Mouse (Mus musculus): ENCODE results near the gene Acvr2a. TPM values are rescaled to one million over a fixed set of nuclear protein-coding genes. Genes with fewer than 3 reads are reported as not detected.
"Not testable (repeated sequence)": the region's sequence is repeated elsewhere in the genome, so short reads cannot be mapped to it uniquely, and the experiment has no call there.

The Acvr2a gene
- polyA plus RNA-seq, 1 experiment: 0.01 TPM

DNA sequence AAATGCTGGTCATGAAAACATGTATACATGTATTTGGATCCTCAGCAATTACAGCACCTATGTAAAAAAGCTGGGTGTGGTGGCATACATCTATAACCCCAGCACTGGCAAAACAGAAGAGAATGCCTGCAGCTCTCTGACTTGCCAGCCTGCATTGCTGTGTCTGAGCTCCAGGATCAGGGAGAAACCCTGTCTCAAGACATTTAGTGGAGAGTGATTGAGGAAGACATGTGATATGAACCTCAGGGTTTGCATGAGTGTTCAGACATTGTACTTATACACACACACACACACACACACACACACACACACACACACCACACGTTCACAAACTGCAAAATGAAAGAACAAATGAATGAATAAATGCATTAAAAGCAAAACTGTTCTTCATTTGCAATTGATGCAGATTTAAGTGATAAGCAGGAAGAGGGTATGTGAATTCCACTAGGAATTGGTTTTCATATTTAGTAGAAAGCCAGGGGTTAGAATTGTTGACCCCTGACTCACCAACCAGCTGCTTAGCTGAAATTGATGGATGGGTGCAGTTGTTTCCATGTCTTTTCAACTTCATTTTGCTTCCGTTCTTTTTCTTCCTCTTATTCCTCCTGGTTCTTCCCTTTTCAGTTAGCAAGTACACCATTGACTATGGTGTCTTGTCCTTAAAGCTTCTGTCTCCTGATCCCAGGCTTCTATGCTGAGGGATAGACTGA is 32.9 kb downstream of the Acvr2a start:
- no peaks in the 10 kb centered on the region for H3K36me3 ChIP-seq (ENCODE audit: control insufficient read depth)
- no peak for TF ChIP-seq TAL1 (IDR thresholded peaks at IDR 0.05; ENCODE audit: low read length)
- no peak for TF ChIP-seq GATA1 (IDR thresholded peaks at IDR 0.05; ENCODE audit: low read length)
- H3K4me1 ChIP-seq (ENCODE audit: control insufficient read depth): no peaks in the 10 kb centered on the region
- H3K27me3 ChIP-seq (ENCODE audit: control insufficient read depth): no peaks in the 10 kb centered on the region
- H3K4me3 ChIP-seq (replicated peaks): no peak overlapping the region
- H3K9me3 ChIP-seq (ENCODE audit: control insufficient read depth, low read length): no peaks in the 10 kb centered on the region

GRCm38 (mm10) chr2:48865596-48865995 is 51.7 kb downstream of the Acvr2a start:
- H3K4me1 ChIP-seq (ENCODE audit: control insufficient read depth); H3K36me3 ChIP-seq (ENCODE audit: control insufficient read depth); H3K27me3 ChIP-seq (ENCODE audit: control insufficient read depth); H3K9me3 ChIP-seq (ENCODE audit: control insufficient read depth, low read length); H3K4me3 ChIP-seq (replicated peaks): not testable (repeated sequence)

DNA sequence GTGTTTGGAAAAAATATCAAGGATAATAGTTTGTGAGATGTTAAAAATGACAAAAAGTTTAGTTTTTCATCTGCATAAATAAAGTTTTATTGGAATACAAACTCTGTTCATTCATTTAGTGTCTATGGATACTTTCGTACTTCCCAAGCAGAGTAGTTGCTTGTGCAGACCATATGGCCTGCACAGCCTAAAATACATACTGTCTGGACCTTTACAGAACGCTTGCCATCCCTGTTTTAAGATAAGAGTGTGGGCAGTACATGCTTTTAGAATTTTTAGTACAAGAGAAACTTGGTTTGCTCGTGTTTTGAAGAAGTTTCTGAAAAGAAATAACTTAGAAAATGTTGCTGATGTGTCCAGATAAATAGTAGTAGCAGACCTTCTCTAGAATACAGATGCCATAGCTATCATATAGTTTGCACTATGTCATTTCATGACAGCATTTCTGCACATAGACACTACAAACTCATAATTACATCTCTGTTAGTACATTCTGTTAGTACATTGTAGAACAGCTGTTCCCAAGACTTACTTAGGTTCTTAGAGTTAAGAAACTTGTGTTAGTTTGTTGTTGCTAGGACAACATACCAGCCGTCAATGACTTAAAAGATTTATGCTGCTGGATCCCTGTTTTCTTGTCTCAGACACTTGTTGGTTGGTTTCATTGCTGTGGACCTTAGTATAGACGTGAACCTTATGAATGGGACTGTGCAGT is 54.4 kb downstream of the Acvr2a start:
- Histone ChIP-seq H3K4me1 (ENCODE audit: control insufficient read depth) (no peaks in the 10 kb centered on the region), H3K9me3 (ENCODE audit: control insufficient read depth, low read length) (no peaks in the 10 kb centered on the region), H3K4me3 (replicated peaks) (no peak overlapping the region), H3K27me3 (ENCODE audit: control insufficient read depth) (no peaks in the 10 kb centered on the region), H3K36me3 (ENCODE audit: control insufficient read depth) (no peaks in the 10 kb centered on the region)
- TF ChIP-seq GATA1 (IDR thresholded peaks at IDR 0.05; ENCODE audit: low read length) (no peak), TAL1 (IDR thresholded peaks at IDR 0.05; ENCODE audit: low read length) (no peak)

GRCm38 (mm10) chr2:48885945-48886344 is 72.0 kb downstream of the Acvr2a start:
- H3K4me3 ChIP-seq (replicated peaks): no peak overlapping the region
- H3K27me3 ChIP-seq (ENCODE audit: control insufficient read depth): no peaks in the 10 kb centered on the region
- no peak for TF ChIP-seq TAL1 (IDR thresholded peaks at IDR 0.05; ENCODE audit: low read length)
- no peak for TF ChIP-seq GATA1 (IDR thresholded peaks at IDR 0.05; ENCODE audit: low read length)
- H3K9me3 ChIP-seq (ENCODE audit: control insufficient read depth, low read length): no peaks in the 10 kb centered on the region
- no peaks in the 10 kb centered on the region for H3K36me3 ChIP-seq (ENCODE audit: control insufficient read depth)
- no peaks in the 10 kb centered on the region for H3K4me1 ChIP-seq (ENCODE audit: control insufficient read depth)

DNA sequence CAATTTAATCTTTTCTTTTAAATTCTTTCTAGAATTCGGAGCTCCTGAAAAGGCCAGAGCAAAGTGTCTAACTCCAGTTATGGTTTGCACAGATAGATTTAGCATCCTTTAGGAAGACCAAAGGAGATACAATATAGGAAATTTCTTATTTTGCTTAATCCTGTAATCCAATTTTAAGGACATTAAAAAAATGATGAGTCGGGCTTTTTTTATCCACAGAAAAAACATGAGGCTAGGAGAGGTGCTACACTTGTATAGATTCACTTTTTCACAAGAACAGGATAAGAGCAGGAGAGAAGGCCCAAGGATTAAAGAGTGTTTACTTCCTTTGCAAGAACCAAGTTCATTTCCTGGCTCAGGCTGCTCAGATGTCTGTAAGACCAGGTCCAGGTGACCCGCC is 81.3 kb downstream of the Acvr2a start:
- Histone ChIP-seq H3K9me3 (ENCODE audit: control insufficient read depth, low read length) (no peaks in the 10 kb centered on the region), H3K27me3 (ENCODE audit: control insufficient read depth) (no peaks in the 10 kb centered on the region), H3K4me1 (ENCODE audit: control insufficient read depth) (no peaks in the 10 kb centered on the region), H3K36me3 (ENCODE audit: control insufficient read depth) (peaks cover 11% of the 10 kb centered on the region), H3K4me3 (replicated peaks) (no peak overlapping the region)
- no peak for TF ChIP-seq TAL1 (IDR thresholded peaks at IDR 0.05; ENCODE audit: low read length)
- no peak for TF ChIP-seq GATA1 (IDR thresholded peaks at IDR 0.05; ENCODE audit: low read length)

GRCm38 (mm10) chr2:48908866-48909265 is 95.0 kb downstream of the Acvr2a start:
- Histone ChIP-seq H3K4me3 (replicated peaks) (no peak overlapping the region), H3K4me1 (ENCODE audit: control insufficient read depth) (no peaks in the 10 kb centered on the region), H3K36me3 (ENCODE audit: control insufficient read depth) (peaks cover 61% of the 10 kb centered on the region), H3K27me3 (ENCODE audit: control insufficient read depth) (no peaks in the 10 kb centered on the region), H3K9me3 (ENCODE audit: control insufficient read depth, low read length) (no peaks in the 10 kb centered on the region)
- TF ChIP-seq GATA1 (IDR thresholded peaks at IDR 0.05; ENCODE audit: low read length) (no peak), TAL1 (IDR thresholded peaks at IDR 0.05; ENCODE audit: low read length) (no peak)

DNA sequence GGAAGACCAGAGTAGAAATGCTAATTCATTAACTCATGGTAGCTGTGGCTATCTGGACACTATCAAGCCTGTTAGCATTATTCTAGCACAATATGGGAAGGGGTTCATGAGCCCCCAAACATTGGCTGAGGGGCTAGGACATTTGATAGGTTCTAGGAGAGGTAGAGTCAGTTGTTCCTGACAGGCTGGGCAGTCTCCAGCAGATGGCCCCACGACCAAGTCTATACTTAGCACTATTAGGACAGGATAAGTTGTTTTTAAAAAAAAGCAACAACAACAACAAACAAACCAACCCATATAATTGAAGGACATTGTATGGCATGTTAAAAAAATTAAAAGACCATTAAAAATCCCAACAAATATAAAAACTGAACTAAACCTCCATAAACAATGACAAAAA is 100.3 kb downstream of the Acvr2a start:
- Histone ChIP-seq H3K27me3 (ENCODE audit: control insufficient read depth) (no peaks in the 10 kb centered on the region), H3K36me3 (ENCODE audit: control insufficient read depth) (peaks cover 59% of the 10 kb centered on the region), H3K9me3 (ENCODE audit: control insufficient read depth, low read length) (no peaks in the 10 kb centered on the region), H3K4me3 (replicated peaks) (no peak overlapping the region), H3K4me1 (ENCODE audit: control insufficient read depth) (no peaks in the 10 kb centered on the region)
- TF ChIP-seq TAL1 (IDR thresholded peaks at IDR 0.05; ENCODE audit: low read length): no peak
- TF ChIP-seq GATA1 (IDR thresholded peaks at IDR 0.05; ENCODE audit: low read length): no peak

DNA sequence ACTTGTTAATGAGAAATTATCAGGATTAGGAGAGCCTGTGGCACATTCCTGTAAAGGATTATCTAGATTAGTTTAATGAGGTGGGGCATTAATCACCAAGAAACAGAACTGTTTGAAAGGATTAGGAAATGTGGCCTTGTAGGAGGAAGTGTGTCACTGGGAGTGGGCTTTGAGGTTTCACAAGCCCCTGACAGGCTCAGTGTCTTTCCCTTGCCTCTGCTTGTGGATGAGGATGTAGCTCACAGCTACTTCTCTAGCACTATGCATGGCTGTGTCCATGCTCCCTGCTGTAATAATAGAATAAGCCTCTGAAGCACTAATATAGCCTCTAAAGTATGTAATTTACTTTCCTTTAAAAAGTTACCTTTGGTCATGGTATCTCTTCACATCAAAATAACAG is 101.9 kb downstream of the Acvr2a start:
- no peaks in the 10 kb centered on the region for H3K9me3 ChIP-seq (ENCODE audit: control insufficient read depth, low read length)
- H3K4me3 ChIP-seq (replicated peaks): no peak overlapping the region
- peaks cover 52% of the 10 kb centered on the region for H3K36me3 ChIP-seq (ENCODE audit: control insufficient read depth)

DNA sequence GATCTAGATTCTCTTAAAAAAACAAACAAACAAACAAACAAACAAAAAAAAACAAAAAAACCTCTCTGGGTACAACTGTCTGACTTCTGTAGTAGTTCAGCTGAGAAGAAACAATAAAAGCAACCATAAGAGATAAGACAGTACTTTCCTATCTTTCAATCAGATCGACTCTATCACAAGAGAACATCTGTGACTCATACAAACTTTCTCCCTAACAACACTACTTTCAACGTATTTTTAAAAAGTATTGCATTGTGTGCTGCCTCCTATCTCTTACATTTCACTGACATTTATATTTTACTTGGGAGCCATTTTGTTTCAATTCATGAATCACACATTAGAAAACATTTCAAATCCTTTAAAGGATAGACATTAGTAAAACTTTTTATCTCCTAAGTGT is 121.1 kb downstream of the Acvr2a start:
- Histone ChIP-seq H3K36me3 (ENCODE audit: control insufficient read depth) (peaks cover 47% of the 10 kb centered on the region), H3K4me1 (ENCODE audit: control insufficient read depth) (no peaks in the 10 kb centered on the region)
- TF ChIP-seq TAL1 (IDR thresholded peaks at IDR 0.05; ENCODE audit: low read length) (no peak), GATA1 (IDR thresholded peaks at IDR 0.05; ENCODE audit: low read length) (no peak)

More for the DNA sequence above, 101.9 kb downstream of the Acvr2a start:
- Histone ChIP-seq H3K4me1 (ENCODE audit: control insufficient read depth) (no peaks in the 10 kb centered on the region), H3K27me3 (ENCODE audit: control insufficient read depth) (no peaks in the 10 kb centered on the region)
- TF ChIP-seq GATA1 (IDR thresholded peaks at IDR 0.05; ENCODE audit: low read length) (no peak), TAL1 (IDR thresholded peaks at IDR 0.05; ENCODE audit: low read length) (no peak)

More for the DNA sequence above, 121.1 kb downstream of the Acvr2a start:
- Histone ChIP-seq H3K4me3 (replicated peaks) (no peak overlapping the region), H3K27me3 (ENCODE audit: control insufficient read depth) (no peaks in the 10 kb centered on the region), H3K9me3 (ENCODE audit: control insufficient read depth, low read length) (no peaks in the 10 kb centered on the region)

Measured in erythroblast, embryonic 14.5 days (primary cell).